Mouse (Mus musculus) testis, adult 2 months (tissue): ENCODE results near the gene Mroh2a. TPM values are rescaled to one million over a fixed set of nuclear protein-coding genes. Genes with fewer than 3 reads are reported as not detected.

ENCODE experiments used
- H3K27ac ChIP-seq: fragments of 200-500 bp; 2 replicates; pipeline ENCODE4 v1.5.1; 2012; ENCODE audit warnings: low read depth, low read length; ENCODE audit not compliant: control insufficient read depth, insufficient read depth
- H3K27me3 ChIP-seq: fragments of 200-500 bp; 2 replicates; pipeline ENCODE4 v1.6.1; 2012; ENCODE audit warnings: mild to moderate bottlenecking, low read length, moderate library complexity; ENCODE audit not compliant: control insufficient read depth, insufficient read depth
- H3K36me3 ChIP-seq: fragments of 200-500 bp; 2 replicates; pipeline ENCODE4 v1.6.1; 2012; ENCODE audit warnings: mild to moderate bottlenecking, low read length; ENCODE audit not compliant: control insufficient read depth, insufficient read depth
- H3K4me1 ChIP-seq: fragments of 200-500 bp; 2 replicates; pipeline ENCODE4 v1.6.1; 2012; ENCODE audit warnings: low read length; ENCODE audit not compliant: control insufficient read depth, insufficient read depth
- H3K4me3 ChIP-seq: fragments of 200-500 bp; 2 replicates; pipeline ENCODE4 v1.5.1; 2012; ENCODE audit warnings: low read depth, mild to moderate bottlenecking, low read length, moderate library complexity, mixed read lengths; ENCODE audit not compliant: control insufficient read depth
- CTCF ChIP-seq: fragments of 200-500 bp; IDR thresholded peaks from 2 replicates; pipeline ENCODE4 v1.5.1; 2012; ENCODE audit warnings: low read depth, mild to moderate bottlenecking, inconsistent platforms, low read length, moderate library complexity; ENCODE audit not compliant: control insufficient read depth, insufficient read depth, insufficient replicate concordance
- POLR2A ChIP-seq: fragments of 200-500 bp; IDR thresholded peaks from 2 replicates; pipeline ENCODE4 v1.6.1; 2012; ENCODE audit warnings: low read depth, mild to moderate bottlenecking, inconsistent platforms, low read length, moderate library complexity; ENCODE audit not compliant: control insufficient read depth
- polyA plus RNA-seq: library from polyadenylated mRNA; depleted of rRNA; stranded (reverse); fragments of >200 nt; gene quantifications from 2 replicates; pipeline ENCODE4 v1.2.3, GENCODE M21; 2012

Mroh2a gene
- polyA plus RNA-seq, 1 experiment = 116 TPM

DNA sequence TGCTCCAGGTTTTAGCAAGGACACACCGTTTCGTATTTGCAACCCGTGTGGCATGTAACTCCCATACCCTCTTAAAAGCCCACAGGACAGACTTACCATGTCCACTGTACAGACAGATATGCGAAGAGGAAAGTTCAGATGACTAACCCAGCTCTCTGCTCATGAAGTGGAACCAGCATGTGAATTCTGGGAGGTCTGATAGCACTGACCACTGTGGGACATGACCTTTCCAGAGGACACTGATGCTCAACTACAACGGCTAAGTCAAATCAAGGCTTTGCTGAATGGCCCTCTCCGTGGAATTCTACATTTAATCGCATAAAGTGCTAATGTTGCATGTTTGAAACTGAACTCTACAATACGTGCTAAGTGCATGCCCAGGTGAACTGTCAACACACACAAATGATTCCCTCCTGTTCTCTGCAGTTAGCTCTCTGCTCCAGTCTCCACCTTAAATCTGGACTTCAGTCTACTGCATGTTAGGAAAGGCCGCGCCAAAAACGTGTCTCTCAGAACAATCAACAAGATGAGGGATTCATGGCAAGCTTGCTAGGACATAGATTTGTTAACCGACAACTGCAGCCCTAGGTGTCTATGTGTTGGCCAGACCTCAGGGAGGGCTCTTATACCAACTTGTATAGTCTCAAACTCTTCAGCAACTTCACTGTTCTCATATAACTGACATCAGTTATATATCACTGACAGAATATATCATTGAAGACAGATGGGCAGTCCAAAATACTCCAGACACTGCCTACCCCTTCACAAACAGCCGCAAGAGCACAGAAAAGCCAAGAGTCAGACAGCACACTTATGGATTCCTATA lies 49.1 kb downstream of the Mroh2a start:
- TF ChIP-seq POLR2A (no peak), CTCF (no peak)
- Histone ChIP-seq H3K4me1 (peaks cover 18% of the 10 kb centered on the region), H3K36me3 (peaks cover 4% of the 10 kb centered on the region), H3K27me3 (no peaks in the 10 kb centered on the region), H3K4me3 (peak overlapping the region; percentile 3; the same call in 1 of the 2 replicates), H3K27ac (no peak overlapping the region)

- TF ChIP-seq CTCF (no peak), POLR2A (no peak)
- Histone ChIP-seq H3K36me3 (peaks cover 4% of the 10 kb centered on the region), H3K27me3 (no peaks in the 10 kb centered on the region), H3K4me1 (peaks cover 18% of the 10 kb centered on the region), H3K4me3 (peak overlapping the region; percentile 74), H3K27ac (peak overlapping the region; percentile 33)
These were observed 49.8 kb downstream of the Mroh2a start for GRCm38 (mm10) chr1:88276524-88277097.

GRCm38 (mm10) chr1:88277098-88277817 lies 50.5 kb downstream of the Mroh2a start, which contains the start of the genes Hjurp and Trpm8:
Gene Hjurp (minus strand): TSS chr1:88277633.
Gene Trpm8 (plus strand): TSS chr1:88277661.
- TF ChIP-seq POLR2A (no peak), CTCF (no peak)
- H3K4me3 ChIP-seq = peak within 1 kb of the TSS; percentile 74
- peaks cover 4% of the 10 kb centered on the region for H3K36me3 ChIP-seq
- no peaks in the 10 kb centered on the region for H3K27me3 ChIP-seq
- H3K4me1 ChIP-seq = peaks cover 18% of the 10 kb centered on the region
- peak within 1 kb of the TSS; percentile 33 for H3K27ac ChIP-seq

DNA sequence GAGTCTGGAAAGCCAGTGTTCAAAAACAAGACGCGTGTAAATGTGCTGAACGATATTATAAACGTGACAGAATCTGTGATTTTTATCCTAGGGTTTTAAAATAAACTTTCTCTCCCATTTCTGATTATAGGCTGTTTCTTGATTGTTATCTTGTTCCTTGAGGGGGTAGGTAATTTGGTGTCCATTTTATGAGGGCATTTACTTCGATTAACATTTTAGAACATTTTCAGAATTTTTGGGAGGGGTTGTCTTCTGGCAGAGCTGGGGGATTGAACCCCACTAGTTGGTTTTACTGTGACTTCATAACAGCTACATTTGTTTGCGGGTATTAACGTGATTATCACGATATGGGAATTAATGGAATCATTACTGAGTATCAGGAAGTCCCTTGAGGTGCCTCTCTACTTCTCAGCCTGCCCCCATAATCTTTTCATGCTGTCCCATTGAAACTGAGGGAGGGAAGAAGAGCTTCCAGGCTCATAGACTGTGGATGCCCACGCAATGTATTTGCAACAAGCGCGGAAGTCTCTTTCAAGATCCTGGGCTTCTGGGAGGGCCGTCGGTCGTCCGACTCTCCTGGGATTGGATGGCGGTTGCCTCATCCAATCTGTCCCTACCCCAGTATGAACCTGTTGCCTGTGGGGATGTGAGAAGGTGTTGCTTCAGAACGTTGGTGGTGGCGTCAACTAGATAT lies 51.2 kb downstream of the Mroh2a start:
- peaks cover 4% of the 10 kb centered on the region for H3K36me3 ChIP-seq
- peak overlapping the region; percentile 74 for H3K4me3 ChIP-seq
- TF ChIP-seq CTCF (no peak), POLR2A (no peak)
- peaks cover 18% of the 10 kb centered on the region for H3K4me1 ChIP-seq
- H3K27me3 ChIP-seq = no peaks in the 10 kb centered on the region
- H3K27ac ChIP-seq = peak overlapping the region; percentile 33

- Histone ChIP-seq H3K4me1 (peaks cover 18% of the 10 kb centered on the region), H3K27ac (no peak overlapping the region; the same call in 1 of the 2 replicates), H3K4me3 (no peak overlapping the region), H3K36me3 (no peaks in the 10 kb centered on the region; the same call in 1 of the 2 replicates), H3K27me3 (no peaks in the 10 kb centered on the region)
- TF ChIP-seq POLR2A (no peak), CTCF (no peak)
These were observed 52.6 kb downstream of the Mroh2a start for GRCm38 (mm10) chr1:88279111-88280005.
